Mouse (Mus musculus) liver, adult 2 months (tissue): ENCODE results near the gene Afdn. TPM values are rescaled to one million over a fixed set of nuclear protein-coding genes. Genes with fewer than 3 reads are reported as not detected.
"Not testable (repeated sequence)": the region's sequence is repeated elsewhere in the genome, so short reads cannot be mapped to it uniquely, and the experiment has no call there.

Source experiments
- DNase-seq: peaks from one replicate; pipeline ENCODE4 v3.0.0-alpha.2; 2011; ENCODE audit warnings: low read depth, low spot score; ENCODE audit errors: extremely low read depth
- H3K27ac ChIP-seq: fragments of 200-500 bp; replicated peaks from 2 replicates; pipeline ENCODE4 v1.5.1; 2012; ENCODE audit warnings: low read depth, mild to moderate bottlenecking, control low read depth, inconsistent platforms, low read length; ENCODE audit not compliant: insufficient read depth
- H3K27me3 ChIP-seq: fragments of 200-500 bp; 2 replicates; pipeline ENCODE4 v1.6.1; 2012; ENCODE audit warnings: mild to moderate bottlenecking, moderate library complexity, low read length, inconsistent platforms; ENCODE audit not compliant: control insufficient read depth, insufficient read depth
- H3K36me3 ChIP-seq: fragments of 200-500 bp; 2 replicates; pipeline ENCODE4 v1.6.1; 2012; ENCODE audit warnings: low read length, inconsistent platforms; ENCODE audit not compliant: control insufficient read depth, insufficient read depth
- H3K4me1 ChIP-seq: fragments of 200-500 bp; 2 replicates; pipeline ENCODE4 v1.6.1; 2011; ENCODE audit warnings: low read length; ENCODE audit not compliant: control insufficient read depth, insufficient read depth
- H3K4me3 ChIP-seq: fragments of 200-500 bp; 2 replicates; pipeline ENCODE4 v1.5.1; 2011; ENCODE audit warnings: low read depth, mild to moderate bottlenecking, control low read depth, low read length, moderate library complexity; ENCODE audit not compliant: insufficient read depth
- H3K79me2 ChIP-seq: fragments of 200-500 bp; 2 replicates; pipeline ENCODE4 v1.6.1; 2012; ENCODE audit warnings: inconsistent platforms, mild to moderate bottlenecking, low read length, moderate library complexity; ENCODE audit not compliant: control insufficient read depth, insufficient read depth
- H3K9ac ChIP-seq: fragments of 200-500 bp; 2 replicates; pipeline ENCODE4 v1.6.1; 2012; ENCODE audit warnings: low read depth, mild to moderate bottlenecking, control low read depth, inconsistent platforms, low read length
- CTCF ChIP-seq: fragments of 200-500 bp; IDR thresholded peaks from 2 replicates; pipeline ENCODE4 v1.5.1; 2011; ENCODE audit warnings: low read depth, low read length, control low read depth
- POLR2A ChIP-seq: fragments of 200-500 bp; IDR thresholded peaks from 2 replicates; pipeline ENCODE4 v1.6.1; 2011; ENCODE audit warnings: low read length, control low read depth; ENCODE audit not compliant: insufficient read depth; ENCODE audit errors: extremely low read depth
- WGBS: fragments of 180-500 bp; shearing (Covaris S2); methylation state at CpG from one replicate; pipeline ENCODE4 v1.1.7; 2018; 5-methylcytosine and 5-hydroxymethylcytosine counted together
- polyA plus RNA-seq: library from polyadenylated mRNA; depleted of rRNA; stranded (reverse); fragments of >200 nt; gene quantifications from 2 replicates; pipeline ENCODE4 v1.2.3, GENCODE M21; 2012; rRNA removed
- total RNA-seq: library from RNA; depleted of rRNA; stranded (reverse); fragments of >200 nt; gene quantifications from 2 replicates; pipeline ENCODE4 v1.2.3, GENCODE M21; 2014; rRNA removed

Gene Afdn
- total and polyA plus RNA-seq, 2 experiments = 15.9 to 41.3 TPM

- Histone ChIP-seq H3K27ac (no peak overlapping the region), H3K4me1 (no peaks in the 10 kb centered on the region), H3K4me3 (no peak overlapping the region), H3K79me2 (no peaks in the 10 kb centered on the region), H3K36me3 (no peaks in the 10 kb centered on the region), H3K27me3 (no peaks in the 10 kb centered on the region), H3K9ac (no peak overlapping the region)
- no peak for TF ChIP-seq POLR2A
- no peak for TF ChIP-seq CTCF
- no peak for DNase-seq
- WGBS = 92% methylated on average over 4 of the region's 4 CpGs
These were observed 177.4 kb downstream of the Afdn start for GRCm38 (mm10) chr17:13937787-13938186.

GRCm38 (mm10) chr17:13938652-13939051 lies 178.3 kb downstream of the Afdn start:
- H3K27me3 ChIP-seq = no peaks in the 10 kb centered on the region
- no peak overlapping the region for H3K9ac ChIP-seq
- WGBS = 79% methylated on average over 3 of the region's 3 CpGs
- H3K4me3 ChIP-seq = no peak overlapping the region
- DNase-seq = peak; percentile 20
- no peaks in the 10 kb centered on the region for H3K36me3 ChIP-seq
- H3K79me2 ChIP-seq = no peaks in the 10 kb centered on the region
- TF ChIP-seq POLR2A (no peak), CTCF (no peak)
- no peak overlapping the region for H3K27ac ChIP-seq
- no peaks in the 10 kb centered on the region for H3K4me1 ChIP-seq

- not testable (repeated sequence) for H3K4me3 ChIP-seq, H3K36me3 ChIP-seq, DNase-seq, H3K27me3 ChIP-seq, H3K9ac ChIP-seq, H3K27ac ChIP-seq, H3K79me2 ChIP-seq, H3K4me1 ChIP-seq
- 95% methylated on average over 2 of the region's 2 CpGs for WGBS
These were observed 178.9 kb downstream of the Afdn start for GRCm38 (mm10) chr17:13939231-13939630.

- H3K27ac ChIP-seq = no peak overlapping the region
- WGBS = 79% methylated on average over 1 of the region's 1 CpGs
These were observed 180.1 kb downstream of the Afdn start for GRCm38 (mm10) chr17:13940487-13940886.

GRCm38 (mm10) chr17:13948073-13948472 lies 187.7 kb downstream of the Afdn start, which contains the start of gene Gm7168:
TSS of gene Gm7168 (plus strand) at chr17:13948373.
- DNase-seq, H3K79me2 ChIP-seq, H3K4me1 ChIP-seq, H3K27me3 ChIP-seq, H3K27ac ChIP-seq, H3K4me3 ChIP-seq, H3K36me3 ChIP-seq, H3K9ac ChIP-seq: not testable (repeated sequence)
- whole genome bisulfite sequencing = 84% methylated on average over 1 of the region's 2 CpGs

More at GRCm38 (mm10) chr17:13940487-13940886, 180.1 kb downstream of the Afdn start:
- H3K27me3 ChIP-seq = no peaks in the 10 kb centered on the region
- DNase-seq = peak; percentile 32
- H3K4me3 ChIP-seq = no peak overlapping the region
- no peaks in the 10 kb centered on the region for H3K79me2 ChIP-seq
- no peaks in the 10 kb centered on the region for H3K36me3 ChIP-seq
- peak; percentile 17; the same call in 1 of the 2 replicates for TF ChIP-seq CTCF
- TF ChIP-seq POLR2A = no peak
- H3K9ac ChIP-seq = no peak overlapping the region
- H3K4me1 ChIP-seq = no peaks in the 10 kb centered on the region

- H3K79me2 ChIP-seq, H3K4me3 ChIP-seq, H3K27me3 ChIP-seq, H3K27ac ChIP-seq, H3K9ac ChIP-seq, H3K36me3 ChIP-seq, H3K4me1 ChIP-seq, DNase-seq: not testable (repeated sequence)
- WGBS = 79% methylated on average over 1 of the region's 1 CpGs
These were observed 191.2 kb downstream of the Afdn start for GRCm38 (mm10) chr17:13951570-13951969.

Other genes starting within 250 kb of the Afdn start
- gene Tcte2, start 1.3 kb downstream of the Afdn start, total RNA-seq = 1.5 and 1.7 TPM in 2 replicates
- 0.94 and 1.1 TPM in 2 replicates for gene Tcte2, start 1.3 kb downstream of the Afdn start, polyA plus RNA-seq
- not detected in 2 replicates for gene Gm7168, start 187.8 kb downstream of the Afdn start, total RNA-seq
- not detected in 2 replicates for gene Gm7168, start 187.8 kb downstream of the Afdn start, polyA plus RNA-seq
- gene Gm7356, start 243.2 kb downstream of the Afdn start, total RNA-seq = not detected in 2 replicates
- gene Gm7356, start 243.2 kb downstream of the Afdn start, polyA plus RNA-seq = not detected in 2 replicates